Mouse (Mus musculus): Measurements from ENCODE around the gene Dtx2.
"Not testable (repeated sequence)": the region's sequence is repeated elsewhere in the genome, so short reads cannot be mapped to it uniquely, and the experiment has no call there.

Dtx2 gene

DNA sequence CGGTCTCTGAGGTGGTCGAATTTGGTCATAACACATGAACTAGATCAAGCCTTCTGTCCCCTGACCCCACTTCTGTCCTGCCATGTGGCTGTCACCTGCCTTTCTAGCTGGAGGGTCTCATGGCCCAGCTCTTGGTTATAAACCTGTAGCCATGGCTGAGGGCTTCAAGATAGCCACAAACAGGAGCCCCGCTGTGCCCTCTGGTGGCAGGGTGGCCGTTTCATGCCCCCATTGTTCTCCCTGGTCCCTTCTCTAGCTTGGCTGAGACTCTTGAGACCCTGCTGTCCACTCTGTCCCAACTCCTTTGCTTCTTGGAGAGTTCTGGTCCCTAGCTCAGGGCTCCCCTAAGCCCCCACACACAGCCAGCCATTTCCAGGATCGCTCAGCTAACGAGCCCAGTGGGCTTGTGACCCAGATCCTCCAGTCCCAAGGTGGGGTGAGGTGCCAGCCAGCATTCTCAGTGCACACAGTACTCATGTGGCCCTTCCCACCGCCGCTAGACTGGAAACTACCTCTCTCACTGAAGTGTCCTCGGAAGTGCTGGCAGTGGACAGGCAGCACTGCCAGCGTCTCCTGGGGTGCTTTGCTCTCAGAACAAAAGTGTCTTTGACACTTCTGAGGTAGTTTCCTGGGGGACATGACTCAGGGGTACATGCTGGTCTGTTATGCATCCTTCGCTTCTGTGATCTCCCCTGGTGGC, 33.2 kb downstream of the Dtx2 start:
- no peak for DNase-seq

DNA sequence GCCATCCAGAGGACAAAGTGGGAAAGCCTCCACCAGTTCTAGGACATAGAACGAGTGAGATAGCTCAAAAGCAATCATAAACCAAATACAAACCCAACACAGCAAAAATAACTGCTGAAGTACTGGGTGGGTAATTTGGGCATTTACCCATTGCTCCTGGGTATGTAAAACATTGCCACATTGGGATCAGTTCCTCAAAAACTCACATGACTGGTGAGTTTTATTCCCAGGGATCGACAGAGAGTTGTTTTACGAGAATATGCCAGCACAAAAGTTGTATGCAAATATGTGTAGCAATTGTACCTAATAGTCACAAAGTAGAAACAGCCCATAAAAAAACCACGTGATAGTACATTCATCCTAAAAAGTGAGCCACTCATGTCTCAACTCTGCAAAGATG, 40.3 kb downstream of the Dtx2 start:
- DNase-seq: no peak

DNA sequence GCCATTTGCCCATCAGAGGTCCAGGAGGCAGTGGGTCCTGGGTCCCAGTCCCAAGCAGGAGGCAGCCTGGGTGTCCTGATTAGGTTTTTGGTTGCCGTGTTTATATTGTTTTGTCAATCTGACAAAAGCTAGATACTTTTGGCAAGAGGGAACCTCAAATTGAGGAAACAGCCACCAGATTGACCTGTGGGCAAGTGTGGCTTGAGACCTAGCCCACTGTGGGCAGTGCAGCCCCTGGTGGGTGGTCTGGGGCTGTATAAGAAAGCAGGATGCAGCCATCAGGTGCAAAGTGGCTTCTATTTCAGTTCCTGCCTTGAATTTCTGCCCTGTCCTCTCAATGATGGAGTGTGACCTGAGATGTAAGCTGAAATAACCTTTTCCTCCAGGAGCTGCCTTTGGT, 40.7 kb downstream of the Dtx2 start:
- no peak for DNase-seq

DNA sequence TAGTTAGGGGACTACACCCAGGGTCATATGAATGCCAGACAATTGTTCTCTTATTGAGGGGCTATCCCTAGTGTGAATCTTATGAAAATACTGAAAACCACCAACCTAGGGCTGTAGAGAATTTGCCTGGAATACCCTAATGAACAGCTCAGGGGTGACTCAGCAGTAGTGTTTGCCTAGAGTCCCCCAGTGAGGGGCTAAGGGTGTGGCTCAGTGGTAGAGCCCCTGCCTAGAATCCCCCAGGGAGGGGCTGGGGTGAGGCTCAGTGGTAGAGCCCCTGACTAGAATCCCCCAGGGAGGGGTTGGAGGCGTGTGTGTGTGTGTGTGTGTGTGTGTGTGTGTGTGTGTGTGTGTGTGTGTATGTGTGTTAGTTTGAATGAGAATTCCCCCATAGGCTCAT, 42.1 kb downstream of the Dtx2 start:
- DNase-seq: no peak

DNA sequence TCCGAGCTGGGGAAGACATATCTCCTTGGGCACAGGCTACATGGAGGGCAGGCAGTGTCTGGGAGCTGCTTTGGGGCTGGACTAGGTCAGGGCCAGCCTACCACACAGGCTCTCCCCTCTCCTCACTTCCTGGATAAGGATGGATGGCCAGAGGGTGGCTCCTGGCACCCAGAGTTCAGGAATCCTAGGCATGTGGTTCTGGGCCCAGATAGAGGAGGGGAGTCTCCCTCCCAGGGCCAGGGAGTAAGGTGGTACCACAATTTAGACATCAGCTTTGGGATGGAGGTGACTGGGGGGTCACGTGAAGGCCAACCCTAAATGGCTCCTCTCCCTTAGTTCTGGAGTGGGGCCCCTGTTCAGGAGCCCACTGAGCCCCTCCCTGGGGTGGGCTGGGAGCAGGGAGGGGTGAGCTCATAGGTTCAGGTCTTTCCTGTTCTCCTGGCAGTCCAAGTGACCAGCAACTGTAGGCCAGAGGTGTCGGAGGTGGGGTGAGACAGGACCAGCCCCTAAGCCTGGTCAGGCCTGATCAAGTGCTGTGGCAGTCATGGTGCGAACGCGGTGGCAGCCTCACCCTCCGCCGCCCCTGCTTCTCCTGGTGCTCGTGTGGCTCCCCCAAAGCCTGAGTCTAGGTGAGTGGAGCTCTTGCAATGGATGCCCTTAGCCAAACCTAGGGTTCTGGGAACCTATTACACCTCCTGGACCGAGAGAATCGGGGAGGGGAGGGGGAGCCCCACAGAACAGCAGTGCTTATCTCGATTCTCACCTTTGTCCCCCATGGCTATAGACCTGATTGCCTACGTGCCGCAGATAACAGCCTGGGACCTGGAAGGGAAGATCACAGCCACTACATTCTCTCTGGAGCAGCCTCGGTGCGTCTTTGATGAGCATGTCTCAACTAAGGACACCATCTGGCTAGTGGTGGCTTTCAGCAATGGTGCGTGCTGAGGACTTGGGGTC, 43.9 kb downstream of the Dtx2 start, which contains the start of gene Upk3b:
TSS of gene Upk3b (plus strand) at position 239 of the 957 bp plus-strand sequence.
- DNase-seq: no peak

DNA sequence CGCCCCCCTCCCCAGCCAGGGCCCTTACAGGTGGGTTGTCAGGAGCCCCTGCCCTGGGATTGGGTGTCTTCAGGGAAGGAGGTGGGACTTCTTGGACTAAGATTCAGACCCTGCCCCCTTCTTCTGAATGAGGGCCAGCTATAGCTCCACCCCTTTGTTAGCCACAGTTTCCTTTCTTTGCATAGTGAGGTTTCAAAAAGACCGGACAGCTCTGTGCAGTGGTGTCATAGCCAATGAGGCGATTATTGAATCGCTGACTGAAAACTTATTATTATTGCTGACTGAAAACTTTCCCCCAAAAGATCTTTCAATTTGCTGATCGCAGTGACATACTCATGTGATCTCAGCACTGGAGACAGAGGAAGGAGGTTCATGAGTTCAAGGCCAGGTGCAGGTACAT, 45.6 kb downstream of the Dtx2 start:
- DNase-seq: no peak

DNA sequence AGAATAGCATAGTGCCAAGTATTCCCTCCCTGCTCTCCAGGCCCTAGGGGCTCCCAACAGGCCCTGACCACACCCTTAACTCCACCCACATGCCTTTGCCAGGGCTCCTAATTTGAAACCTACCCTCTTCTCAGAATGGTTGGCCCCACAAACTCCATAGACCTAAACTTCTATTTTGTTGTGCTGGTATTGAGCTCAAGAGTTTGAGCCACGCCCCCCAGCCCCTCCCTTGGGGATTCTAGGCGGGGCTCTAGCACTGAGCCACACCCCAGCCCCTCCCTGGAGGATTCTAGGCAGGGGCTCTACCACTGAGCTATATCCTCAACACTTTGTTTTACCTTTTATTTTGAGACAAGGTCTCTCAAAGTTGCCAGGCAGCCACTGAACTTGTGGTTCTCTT, 46.7 kb downstream of the Dtx2 start:
- DNase-seq: no peak

DNA sequence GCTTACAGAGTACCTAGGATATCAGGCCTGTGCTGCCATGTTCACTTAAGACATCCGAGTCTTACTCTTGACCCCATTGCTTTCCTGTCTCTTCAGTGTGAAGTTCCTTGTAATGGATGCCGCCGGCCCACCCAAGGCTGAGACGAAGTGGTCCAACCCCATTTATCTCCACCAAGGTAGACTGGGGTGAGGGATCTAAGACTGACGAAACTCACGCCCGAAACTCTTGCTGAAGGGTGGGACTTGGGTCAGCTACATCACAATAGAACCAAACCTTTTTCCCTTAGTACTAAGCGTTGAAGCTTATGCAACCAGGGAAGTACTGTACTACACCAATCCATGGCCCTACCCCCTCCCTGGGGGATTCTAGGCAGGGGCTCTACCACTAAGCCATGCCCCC, 47.1 kb downstream of the Dtx2 start:
- no peak for DNase-seq

DNA sequence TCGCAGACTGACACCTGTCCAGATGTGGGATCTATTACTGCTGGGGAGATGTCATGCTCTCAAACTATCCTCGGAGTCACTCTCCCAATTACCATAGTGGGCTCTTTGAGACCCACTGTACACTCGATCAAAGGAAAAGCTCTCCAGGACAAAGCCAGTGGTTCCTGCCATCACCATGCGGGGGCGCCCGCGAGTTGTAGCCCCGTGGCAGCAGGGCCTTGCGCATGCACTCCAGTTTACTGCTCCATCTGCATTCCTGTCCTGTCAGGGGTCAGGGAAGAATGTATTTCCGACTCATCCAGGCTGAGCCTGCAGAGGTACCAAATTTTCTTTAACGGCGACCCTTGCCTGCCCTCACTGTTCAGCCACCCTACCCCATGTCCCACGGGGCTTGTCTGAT, 50.3 kb downstream of the Dtx2 start:
- DNase-seq: no peak

DNA sequence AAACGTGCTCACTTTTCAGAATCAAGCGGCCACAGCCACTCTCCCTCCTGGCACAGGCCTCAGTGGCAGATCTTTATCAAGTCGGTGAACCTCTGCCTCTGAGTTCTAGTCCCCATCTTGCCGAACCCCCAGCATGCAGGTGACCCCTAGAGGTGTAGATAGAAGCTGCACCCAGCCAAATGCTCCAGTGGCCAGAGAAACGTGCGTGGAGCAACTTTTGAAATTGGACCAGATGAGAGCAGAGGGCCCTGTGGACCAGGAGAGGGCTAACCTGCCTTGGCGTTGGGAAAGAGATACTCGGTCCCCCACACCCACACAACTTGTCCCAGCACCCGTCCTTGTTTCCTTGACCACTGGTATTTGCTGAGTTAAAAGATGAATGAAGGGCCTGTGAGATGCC, 50.8 kb downstream of the Dtx2 start:
- no peak for DNase-seq

DNA sequence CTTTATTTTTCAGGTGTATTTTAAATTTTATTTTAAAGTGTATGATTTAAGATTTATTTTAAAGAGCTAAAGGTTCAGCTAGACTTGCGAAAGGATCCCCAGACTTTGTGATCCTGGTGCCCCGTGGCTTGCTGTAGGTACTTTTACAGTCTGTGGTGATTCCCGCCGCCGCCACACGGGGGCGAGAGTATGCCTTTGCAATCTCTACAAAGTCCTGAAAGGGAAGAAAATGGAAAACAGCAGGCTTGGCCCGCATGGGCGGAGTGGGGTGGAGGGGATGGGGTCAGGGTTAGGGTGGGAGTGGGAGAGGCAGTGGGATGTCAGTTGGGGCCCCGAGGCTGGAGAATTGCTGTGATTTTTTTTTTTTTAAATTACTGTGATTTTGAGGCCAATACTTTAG, 51.4 kb downstream of the Dtx2 start:
- peak; percentile 83 for DNase-seq

DNA sequence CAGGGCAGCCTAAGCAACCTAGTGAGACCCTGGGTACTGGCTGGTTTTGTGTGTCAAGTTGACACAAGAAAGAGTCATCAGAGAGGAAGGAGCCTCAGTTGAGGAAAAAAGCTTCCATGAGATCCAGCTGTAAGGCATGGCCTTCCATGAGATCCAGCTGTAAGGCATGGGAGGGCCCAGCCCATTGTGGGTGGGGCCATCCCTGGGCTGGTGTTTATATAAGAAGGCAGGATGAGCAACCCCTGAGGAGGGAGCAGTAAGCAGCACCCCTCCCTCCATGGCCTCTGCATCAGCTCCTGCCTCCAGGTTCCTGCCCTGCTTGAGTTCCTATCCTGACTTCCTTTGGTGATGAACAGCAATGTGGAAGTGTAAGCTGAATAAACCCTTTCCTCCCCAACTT, 53.9 kb downstream of the Dtx2 start:
- DNase-seq: not testable (repeated sequence)

DNA sequence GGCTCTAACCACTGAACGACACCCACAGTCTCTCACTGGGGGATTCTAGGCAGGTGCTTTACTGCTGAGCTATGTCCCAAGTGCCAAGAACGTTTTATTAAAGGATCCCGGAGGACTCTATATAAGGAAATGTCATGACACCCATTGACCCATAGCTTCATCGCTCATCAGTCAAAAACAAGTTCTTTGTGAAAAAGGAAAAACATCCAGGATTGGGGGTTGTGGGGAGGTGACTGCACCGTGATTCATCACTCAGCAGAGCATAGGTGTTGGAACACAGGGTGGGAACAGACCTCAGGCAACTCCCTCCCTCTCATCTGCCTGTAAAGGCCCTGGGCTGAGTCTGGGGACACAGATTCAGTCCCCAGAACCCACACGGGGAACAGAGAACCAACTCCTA, 55.3 kb downstream of the Dtx2 start:
- no peak for DNase-seq

DNA sequence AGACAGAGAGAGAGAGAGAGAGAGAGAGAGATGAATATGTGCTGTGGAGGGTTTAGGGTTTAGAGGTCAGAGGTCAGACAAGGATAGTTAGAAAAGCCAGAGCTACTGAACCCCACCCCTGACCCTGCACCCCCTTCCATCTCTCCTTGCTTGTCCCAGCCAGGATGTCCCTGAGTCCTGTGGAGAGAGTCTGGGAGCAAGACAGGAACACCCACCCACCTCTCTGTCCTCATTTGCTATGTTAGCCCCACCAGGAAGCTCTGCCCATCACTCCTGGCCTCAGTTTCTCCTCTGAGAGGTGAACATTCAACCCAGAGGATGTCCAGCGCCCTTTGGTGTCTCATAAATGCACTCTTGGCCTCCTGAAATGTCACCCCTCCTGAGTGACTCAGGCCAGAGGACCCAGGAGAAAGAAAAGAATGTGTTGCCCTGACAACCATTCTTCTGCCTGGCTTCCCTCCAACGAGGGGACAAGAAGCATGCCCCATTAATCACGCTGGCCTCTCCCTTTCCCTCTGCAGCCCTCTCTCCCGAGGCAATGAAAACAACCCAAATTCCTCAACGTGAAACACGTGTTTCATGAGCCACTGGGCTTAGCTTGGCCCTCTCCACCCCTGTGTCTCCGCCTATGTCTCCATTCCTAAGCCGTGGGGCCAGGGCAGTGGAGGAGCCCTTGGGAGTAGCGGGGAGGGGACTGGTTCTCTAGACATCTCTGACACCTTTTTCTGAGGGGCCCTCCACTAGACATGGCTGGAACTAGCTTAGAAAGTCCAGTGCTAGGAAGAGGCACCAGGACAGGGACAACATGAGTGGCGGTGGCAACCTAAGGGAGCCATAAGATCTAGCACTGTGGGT, 56.9 kb downstream of the Dtx2 start:
- no peak for DNase-seq

DNA sequence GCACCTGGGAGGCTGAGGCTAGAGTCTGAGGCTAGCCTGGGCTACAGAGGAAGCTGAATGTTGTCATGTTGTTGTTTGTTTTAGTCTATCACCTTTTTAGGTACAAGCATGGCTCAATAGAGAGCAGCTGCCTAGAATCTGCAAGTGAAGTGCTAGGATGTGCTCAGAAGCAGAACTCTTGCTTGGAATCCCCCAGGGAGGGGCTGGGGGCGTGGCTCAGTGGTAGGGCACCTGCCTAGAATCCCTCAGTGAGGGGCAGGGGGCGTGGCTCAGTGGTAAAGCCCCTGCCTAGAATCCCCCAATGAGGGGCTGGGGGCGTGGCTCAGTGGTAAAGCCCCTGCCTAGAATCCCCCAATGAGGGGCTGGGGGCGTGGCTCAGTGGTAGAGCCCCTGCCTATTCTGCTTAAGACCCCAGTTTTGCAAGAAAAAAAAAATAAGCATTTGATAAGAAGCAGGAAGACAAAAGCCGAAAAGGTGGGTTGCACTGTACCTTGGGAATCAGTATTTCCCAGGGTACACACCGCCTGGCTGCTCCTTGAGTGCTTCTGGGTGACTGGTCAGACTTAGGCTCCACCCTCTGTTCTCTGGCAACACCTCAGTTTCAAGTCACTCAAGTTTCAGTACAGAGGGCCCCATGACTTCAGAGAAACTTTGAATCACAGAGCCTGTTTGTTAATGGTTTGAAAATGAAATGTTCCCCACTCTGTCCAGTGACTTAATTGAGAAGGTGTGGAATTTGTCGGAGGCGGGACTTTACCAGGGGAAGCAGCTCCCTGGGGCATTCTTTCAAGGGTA, 58.5 kb downstream of the Dtx2 start:
- DNase-seq: no peak

DNA sequence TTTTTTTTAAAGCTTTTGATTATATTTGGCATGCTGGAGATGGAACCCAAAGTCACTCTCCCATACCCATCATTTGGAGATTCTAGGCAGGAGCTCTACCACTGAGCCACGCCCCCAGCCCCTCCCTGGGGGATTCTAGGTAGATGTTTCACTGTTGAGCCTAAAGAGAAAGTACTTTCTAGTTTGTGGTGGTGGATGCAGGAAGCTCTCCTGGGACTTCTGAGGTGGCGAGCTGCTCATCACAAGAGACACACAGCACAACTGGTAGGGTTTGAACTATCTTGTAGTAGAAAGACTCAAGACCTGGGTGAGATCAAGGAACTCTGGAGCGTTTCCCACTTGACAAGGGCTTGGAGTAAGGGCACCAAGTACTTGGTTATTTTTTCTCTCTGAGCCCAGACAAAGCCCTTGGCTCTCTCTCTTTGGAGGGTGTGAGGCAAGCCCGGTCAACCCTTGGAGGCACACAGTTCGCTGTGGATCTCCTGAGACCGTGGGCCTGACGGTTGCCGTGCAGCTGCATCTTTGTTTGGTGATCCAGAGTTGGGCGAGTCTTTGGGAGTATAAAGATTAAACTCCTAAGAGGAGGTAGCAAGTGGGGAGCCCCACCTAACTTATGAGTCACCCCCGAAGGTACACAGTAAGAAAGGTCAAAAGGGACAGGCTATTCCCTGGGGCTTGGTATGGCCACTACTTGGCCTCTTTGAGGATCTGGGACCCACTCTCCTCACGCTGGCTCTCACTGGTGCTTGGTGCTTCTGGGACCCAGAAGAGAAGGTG, 59.9 kb downstream of the Dtx2 start, which contains the start of gene Upk3bl:
TSS of gene Upk3bl (plus strand) at position 192 of the 777 bp plus-strand sequence.
- DNase-seq: no peak

DNA sequence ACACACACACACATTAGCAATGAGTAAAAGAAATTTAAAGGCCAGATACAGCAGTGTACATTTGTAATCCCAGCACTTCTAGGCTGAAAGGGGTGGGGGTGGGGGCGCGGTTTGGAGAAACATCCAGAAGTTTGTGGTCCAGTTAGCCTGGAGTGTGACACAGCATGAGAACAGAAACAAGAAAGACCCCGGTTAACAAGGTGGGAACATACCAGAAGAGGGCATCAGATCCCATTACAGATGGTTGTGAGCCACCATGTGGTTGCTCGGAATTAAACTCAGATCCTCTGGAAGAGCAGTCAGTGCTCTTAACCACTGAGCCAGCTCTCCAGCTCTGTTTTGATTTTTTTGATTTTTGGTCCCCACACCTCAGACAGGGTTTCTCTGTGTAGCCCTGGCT, 61.5 kb downstream of the Dtx2 start:
- DNase-seq: no peak

DNA sequence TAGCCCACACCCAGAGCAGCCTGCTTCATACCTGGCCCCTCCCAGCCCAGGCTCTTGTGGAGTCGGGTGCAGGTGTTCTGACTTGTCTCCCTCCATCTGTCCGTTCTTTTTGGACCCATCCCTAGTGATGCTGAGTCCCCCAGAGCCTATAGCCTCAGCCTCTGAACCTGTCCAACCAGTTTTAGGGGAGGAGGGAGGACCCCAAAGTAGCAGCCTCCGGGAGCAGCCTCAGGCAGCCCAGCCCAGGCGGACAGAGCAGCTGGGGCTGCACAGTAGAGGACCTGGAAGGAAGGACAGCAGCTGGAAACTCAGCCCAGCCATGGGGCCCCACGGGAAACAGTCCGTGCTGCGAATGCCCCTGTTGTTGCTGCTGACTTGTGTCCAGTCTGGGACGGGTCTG, 62.5 kb downstream of the Dtx2 start:
- DNase-seq: no peak

DNA sequence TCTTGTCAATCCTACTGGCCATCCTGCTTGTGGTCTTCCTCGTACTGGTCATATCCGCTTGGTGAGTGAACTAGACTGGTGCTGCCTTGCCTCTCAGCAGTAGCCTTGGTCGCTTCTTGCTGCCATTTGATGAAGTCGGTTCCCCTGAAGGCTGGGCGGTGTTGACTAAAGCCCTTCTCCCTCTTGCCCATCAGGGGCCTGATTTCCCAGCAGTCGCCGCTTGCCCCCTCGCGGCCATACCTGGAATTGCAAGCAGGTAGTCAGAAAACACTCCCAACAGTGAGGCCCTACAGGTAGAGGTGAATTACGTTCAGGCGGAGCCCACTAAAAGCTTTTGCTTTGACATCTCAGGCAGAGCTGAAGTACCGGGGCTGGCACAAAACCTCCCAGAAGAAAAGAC, 67.0 kb downstream of the Dtx2 start:
- DNase-seq: peak; percentile 62

DNA sequence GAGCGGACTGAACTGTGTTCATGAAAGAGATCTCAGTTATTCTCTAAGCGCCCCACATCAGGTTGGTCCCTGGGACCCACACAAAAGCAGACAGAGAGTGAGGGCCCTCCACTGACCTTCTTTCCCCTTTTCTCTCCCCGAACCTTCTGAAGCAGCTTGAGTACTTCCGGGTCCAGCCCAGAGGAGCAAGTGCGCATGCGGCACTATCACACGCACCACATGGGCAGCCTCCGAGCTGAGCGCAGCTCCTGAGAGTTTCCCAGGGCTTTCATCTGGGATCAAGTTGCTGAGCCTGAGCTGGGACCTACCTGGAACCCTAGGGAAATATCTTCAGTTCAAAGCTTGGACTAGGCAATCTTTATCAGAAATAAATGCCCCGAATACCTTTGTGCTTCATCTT, 69.3 kb downstream of the Dtx2 start:
- DNase-seq: no peak

DNA sequence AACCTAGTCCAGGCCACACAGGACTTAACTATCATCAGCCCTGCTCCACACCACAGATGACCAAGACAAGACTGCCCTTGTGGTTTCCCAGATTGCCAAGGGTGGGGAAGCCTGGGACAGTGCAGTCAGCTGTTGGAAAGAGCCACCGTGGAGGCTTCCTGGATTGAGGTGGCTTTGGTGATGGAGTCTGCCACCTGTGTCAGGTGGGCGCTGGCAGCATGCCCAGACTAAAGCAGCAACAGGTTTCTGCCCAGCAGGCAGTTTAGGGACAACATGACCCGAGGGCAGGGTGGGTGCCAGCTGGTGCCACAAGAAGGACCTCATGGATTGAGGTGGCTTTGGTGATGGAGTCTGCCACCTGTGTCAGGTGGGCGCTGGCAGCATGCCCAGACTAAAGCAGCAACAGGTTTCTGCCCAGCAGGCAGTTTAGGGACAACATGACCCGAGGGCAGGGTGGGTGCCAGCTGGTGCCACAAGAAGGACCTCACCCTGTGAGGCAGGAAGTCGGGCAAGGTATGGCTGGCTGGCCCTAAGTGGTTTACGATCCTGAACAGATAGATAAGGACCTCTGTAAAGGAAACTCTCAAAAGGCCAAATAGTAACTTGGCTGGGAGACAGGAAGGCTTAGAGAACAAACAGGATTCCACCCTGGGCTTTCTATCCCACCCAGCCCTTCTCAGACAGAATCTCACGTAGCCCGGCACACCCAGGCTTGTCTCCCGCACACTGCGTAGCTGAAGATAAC, 72.0 kb downstream of the Dtx2 start:
- not testable (repeated sequence) for DNase-seq
